Mouse (Mus musculus) liver, postnatal 0 days (tissue): Measurements from ENCODE around the gene Arhgef38. TPM values are rescaled to one million over a fixed set of nuclear protein-coding genes. Genes with fewer than 3 reads are reported as not detected.

Experiments used
- ATAC-seq: fragments of 200-750 bp; cut with Nextera tagmentation; 2 replicates; pipeline ENCODE4 v1.8.0; 2017; ENCODE audit warnings: mild to moderate bottlenecking, moderate library complexity
- DNase-seq: peaks from one replicate; pipeline ENCODE4 v3.0.0-alpha.2; 2016
- H3K27ac ChIP-seq: fragments of 300-500 bp; sonication (generic); 2 replicates; pipeline ENCODE4 v1.5.1; 2014; ENCODE audit warnings: antibody characterized with exemption, moderate library complexity, mild to moderate bottlenecking, low read depth
- H3K27me3 ChIP-seq: fragments of 300-500 bp; sonication (generic); 2 replicates; pipeline ENCODE4 v1.6.1; 2014; ENCODE audit warnings: low read length, control low read depth, mixed read lengths; ENCODE audit not compliant: insufficient read depth
- H3K36me3 ChIP-seq: fragments of 300-500 bp; sonication (generic); replicated peaks from 2 replicates; pipeline ENCODE4 v1.6.1; 2014; ENCODE audit warnings: mild to moderate bottlenecking, control low read depth, low read length, moderate library complexity, mixed read lengths; ENCODE audit not compliant: insufficient read depth
- H3K4me1 ChIP-seq: fragments of 300-500 bp; sonication (generic); 2 replicates; pipeline ENCODE4 v1.6.1; 2014; ENCODE audit warnings: antibody characterized with exemption, mild to moderate bottlenecking, control low read depth; ENCODE audit not compliant: insufficient read depth
- H3K4me2 ChIP-seq: fragments of 300-500 bp; sonication (generic); 2 replicates; pipeline ENCODE4 v1.6.1; 2014; ENCODE audit warnings: low read depth, mild to moderate bottlenecking, low read length, moderate library complexity, mixed read lengths
- H3K4me3 ChIP-seq: fragments of 300-500 bp; sonication (generic); 2 replicates; pipeline ENCODE4 v1.5.1; 2014; ENCODE audit warnings: low read depth, low read length
- H3K9ac ChIP-seq: fragments of 300-500 bp; sonication (generic); replicated peaks from 2 replicates; pipeline ENCODE4 v1.6.1; 2014; ENCODE audit warnings: mild to moderate bottlenecking, moderate library complexity
- H3K9me3 ChIP-seq: fragments of 300-500 bp; sonication (generic); 2 replicates; pipeline ENCODE4 v1.6.1; 2016; ENCODE audit warnings: mild to moderate bottlenecking, control low read depth, low read length, mixed read lengths
- CTCF ChIP-seq: sonication (generic); IDR thresholded peaks from 2 replicates; pipeline ENCODE4 v1.5.1; 2016; ENCODE audit warnings: antibody characterized with exemption, low read depth
- EP300 ChIP-seq: IDR thresholded peaks from 2 replicates; pipeline ENCODE4 v1.6.1; 2016; ENCODE audit warnings: antibody characterized with exemption, low read depth, mild to moderate bottlenecking
- WGBS: fragments of 180-500 bp; shearing (Covaris S2); extraction: QIAGEN DNeasy Blood & Tissue Kit; methylation state at CpG from one replicate; pipeline ENCODE4 v1.1.7; 2014; ENCODE audit not compliant: insufficient replicate concordance; 5-methylcytosine and 5-hydroxymethylcytosine counted together
- polyA plus RNA-seq: library from polyadenylated mRNA; unstranded; fragments of >200 nt; fragmentation: Nextera tagmentation; extraction: Ambion mirVana; gene quantifications from 2 replicates; pipeline ENCODE4 v1.2.1, GENCODE M21; 2015

The Arhgef38 gene
- polyA plus RNA-seq, 1 experiment from 2014 or later = 0.04 TPM

DNA sequence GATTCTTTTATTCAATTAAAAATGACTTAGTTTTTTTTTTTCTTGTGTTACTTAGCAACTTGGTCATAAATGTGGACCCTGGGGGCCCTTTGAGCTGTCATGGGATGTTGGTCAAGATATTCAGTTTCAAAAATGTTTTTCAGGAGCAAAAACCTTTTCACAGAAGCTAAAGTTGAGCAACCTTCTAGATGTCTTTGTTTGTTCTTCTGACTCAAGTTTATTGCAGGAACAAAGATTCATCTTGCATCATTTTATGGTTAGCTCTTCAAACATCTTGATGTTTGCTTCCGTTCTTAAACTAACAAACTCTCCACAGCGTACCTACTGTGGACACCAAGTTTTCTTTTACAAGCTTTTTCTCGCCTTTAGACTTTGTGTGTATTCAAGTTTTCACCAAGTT, 23.4 kb downstream of the Arhgef38 start:
- ATAC-seq (no peak), DNase-seq (no peak)
- Histone ChIP-seq H3K9me3 (no peaks in the 10 kb centered on the region), H3K4me2 (no peak overlapping the region), H3K27ac (no peak overlapping the region), H3K27me3 (no peaks in the 10 kb centered on the region), H3K36me3 (no peaks in the 10 kb centered on the region), H3K4me1 (no peaks in the 10 kb centered on the region), H3K9ac (no peak overlapping the region), H3K4me3 (no peak overlapping the region)
- WGBS = 49% methylated on average over 3 of the region's 3 CpGs
- TF ChIP-seq EP300 (no peak), CTCF (no peak)

DNA sequence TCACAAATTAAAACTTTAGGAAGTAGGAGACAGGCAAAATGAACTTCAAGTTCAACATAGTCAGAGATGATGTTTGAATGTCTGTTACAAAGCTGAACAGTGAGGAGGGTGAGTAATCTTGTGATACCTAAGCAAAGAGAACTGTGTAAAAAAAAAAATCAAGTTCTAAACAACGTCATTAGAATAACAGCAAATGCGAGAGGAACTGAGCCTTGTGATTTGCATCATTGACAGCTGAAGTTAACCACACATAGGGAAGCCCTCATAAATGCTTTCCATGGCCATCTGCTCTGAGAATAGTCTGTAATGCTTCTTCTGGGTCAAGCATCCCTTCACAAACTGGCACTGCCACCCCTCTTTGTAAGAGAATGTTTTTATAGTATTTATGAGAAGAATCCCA, 31.0 kb downstream of the Arhgef38 start:
- TF ChIP-seq EP300 (no peak), CTCF (no peak)
- no peaks in the 10 kb centered on the region for H3K4me1 ChIP-seq
- no peak overlapping the region for H3K27ac ChIP-seq
- H3K4me2 ChIP-seq = no peak overlapping the region
- no peaks in the 10 kb centered on the region for H3K9me3 ChIP-seq
- 65% methylated on average over 2 of the region's 2 CpGs for WGBS
- DNase-seq (no peak), ATAC-seq (no peak)
- H3K27me3 ChIP-seq = no peaks in the 10 kb centered on the region
- H3K36me3 ChIP-seq = no peaks in the 10 kb centered on the region
- H3K9ac ChIP-seq = no peak overlapping the region
- no peak overlapping the region for H3K4me3 ChIP-seq

DNA sequence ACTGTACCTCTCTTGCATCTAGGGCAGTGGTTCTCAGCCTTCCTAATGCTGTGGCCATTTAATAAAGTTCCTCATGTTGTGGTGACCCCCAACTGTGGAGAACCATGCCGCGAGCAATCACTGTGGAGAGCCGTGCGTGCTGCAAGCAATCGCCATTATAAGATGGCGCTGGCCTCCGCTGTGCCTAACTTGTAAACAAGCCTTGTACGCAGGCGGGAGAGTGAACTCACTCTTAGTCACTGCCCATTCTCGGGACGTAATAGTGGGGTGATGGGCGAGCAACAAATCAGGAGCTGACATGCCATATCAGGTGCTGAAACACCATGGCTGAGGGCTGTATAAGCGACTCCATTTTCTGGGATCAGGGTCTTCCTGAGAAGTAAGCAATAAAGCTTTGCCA, 32.6 kb downstream of the Arhgef38 start:
- TF ChIP-seq CTCF (no peak), EP300 (no peak)
- H3K27ac ChIP-seq = no peak overlapping the region
- no peaks in the 10 kb centered on the region for H3K36me3 ChIP-seq
- no peaks in the 10 kb centered on the region for H3K4me1 ChIP-seq
- no peak overlapping the region for H3K4me3 ChIP-seq
- no peaks in the 10 kb centered on the region for H3K9me3 ChIP-seq
- no peak overlapping the region for H3K4me2 ChIP-seq
- ATAC-seq (no peak), DNase-seq (no peak)
- no peaks in the 10 kb centered on the region for H3K27me3 ChIP-seq
- WGBS = 87% methylated on average over 13 of the region's 13 CpGs
- no peak overlapping the region for H3K9ac ChIP-seq

DNA sequence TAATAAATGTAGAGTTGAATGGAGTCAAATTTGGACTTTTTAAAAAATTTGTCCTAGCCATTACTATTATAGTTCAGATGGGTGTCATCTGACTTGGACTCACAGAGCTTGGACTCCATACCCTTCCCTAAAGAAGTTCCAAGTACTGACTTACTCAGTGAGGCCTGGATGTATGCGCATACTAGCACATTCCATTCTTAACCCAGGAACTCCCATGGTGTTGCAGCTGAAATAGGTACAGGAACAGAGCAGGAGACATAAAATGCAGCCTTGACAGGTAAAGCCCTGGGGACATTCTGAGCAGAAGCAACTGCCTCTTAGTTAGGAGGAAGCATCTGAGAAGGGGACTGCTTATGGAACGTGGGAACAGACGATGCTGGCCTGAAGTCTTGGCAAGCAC, 45.8 kb downstream of the Arhgef38 start:
- Histone ChIP-seq H3K27me3 (no peaks in the 10 kb centered on the region), H3K36me3 (no peaks in the 10 kb centered on the region), H3K4me1 (no peaks in the 10 kb centered on the region), H3K27ac (no peak overlapping the region), H3K4me3 (no peak overlapping the region), H3K9ac (no peak overlapping the region), H3K9me3 (no peaks in the 10 kb centered on the region), H3K4me2 (no peak overlapping the region)
- DNase-seq = no peak
- ATAC-seq = no peak
- WGBS = 82% methylated on average over 3 of the region's 3 CpGs
- TF ChIP-seq EP300 (no peak), CTCF (no peak)

DNA sequence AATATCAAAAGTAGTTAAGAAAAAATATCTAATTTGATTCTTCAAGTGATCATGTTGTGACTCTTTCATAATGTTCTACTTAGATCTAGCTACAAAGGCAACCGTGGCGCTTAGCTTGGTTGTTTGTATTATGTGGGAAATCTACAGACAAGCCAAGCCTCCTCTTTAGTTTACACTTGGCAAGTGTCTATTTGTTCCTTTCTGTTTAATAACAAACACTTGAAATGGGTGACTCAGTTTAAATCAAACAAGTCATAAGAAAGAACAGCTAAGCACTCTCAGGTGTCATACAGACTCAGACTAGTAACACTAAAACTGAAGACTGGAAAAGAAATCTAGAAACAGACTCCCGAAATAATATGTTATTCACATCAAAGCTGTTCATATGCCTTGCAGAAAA, 47.2 kb downstream of the Arhgef38 start:
- H3K27ac ChIP-seq = no peak overlapping the region
- TF ChIP-seq EP300 (no peak), CTCF (no peak)
- H3K36me3 ChIP-seq = no peaks in the 10 kb centered on the region
- H3K4me1 ChIP-seq = no peaks in the 10 kb centered on the region
- H3K4me3 ChIP-seq = no peak overlapping the region
- ATAC-seq (no peak), DNase-seq (no peak)
- H3K27me3 ChIP-seq = no peaks in the 10 kb centered on the region
- no peak overlapping the region for H3K9ac ChIP-seq
- H3K9me3 ChIP-seq = no peaks in the 10 kb centered on the region
- H3K4me2 ChIP-seq = no peak overlapping the region
- 76% methylated on average over 3 of the region's 3 CpGs for WGBS

DNA sequence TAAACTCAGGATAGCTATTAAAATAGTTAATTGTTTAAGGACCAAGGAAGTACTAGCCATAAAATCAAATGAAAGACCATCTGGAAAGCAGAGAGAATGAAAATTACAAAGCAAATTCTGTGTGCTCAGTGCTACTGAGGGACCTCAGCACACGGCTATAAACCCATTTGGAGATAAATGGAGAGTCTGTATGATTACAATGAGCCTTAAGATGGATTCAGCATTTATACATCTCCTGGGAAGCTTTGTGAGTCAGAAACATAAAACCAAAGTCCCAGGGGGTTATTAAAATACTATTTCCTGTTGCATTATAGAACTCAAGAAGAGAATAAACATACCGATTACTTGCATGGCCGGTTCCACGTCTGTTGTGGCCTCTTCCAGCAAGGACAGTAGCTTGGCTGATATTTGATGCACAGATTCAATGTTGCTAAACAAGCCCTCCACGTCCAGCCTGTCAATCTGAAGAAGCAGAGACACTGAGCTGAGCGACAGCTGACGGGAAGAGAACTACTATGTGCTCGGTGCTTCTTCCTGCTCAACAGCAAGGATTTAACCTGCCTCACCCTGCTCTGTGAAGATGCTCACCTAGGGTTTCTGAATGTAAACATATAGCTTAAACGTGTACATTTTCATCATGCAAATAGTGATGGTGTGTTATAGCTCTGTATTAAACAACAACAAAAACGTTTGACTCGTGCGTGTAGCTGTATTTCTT, 58.6 kb downstream of the Arhgef38 start:
- no peak overlapping the region for H3K9ac ChIP-seq
- ATAC-seq (no peak), DNase-seq (no peak)
- no peak overlapping the region for H3K4me3 ChIP-seq
- no peak for TF ChIP-seq CTCF
- no peak for TF ChIP-seq EP300
- H3K36me3 ChIP-seq = no peaks in the 10 kb centered on the region
- no peak overlapping the region for H3K27ac ChIP-seq
- no peaks in the 10 kb centered on the region for H3K4me1 ChIP-seq
- no peaks in the 10 kb centered on the region for H3K9me3 ChIP-seq
- WGBS = 71% methylated on average over 12 of the region's 12 CpGs
- no peaks in the 10 kb centered on the region for H3K27me3 ChIP-seq
- no peak overlapping the region for H3K4me2 ChIP-seq
